ENCODE assay signal across 27 mouse cellular contexts in the genomic region with DNA sequence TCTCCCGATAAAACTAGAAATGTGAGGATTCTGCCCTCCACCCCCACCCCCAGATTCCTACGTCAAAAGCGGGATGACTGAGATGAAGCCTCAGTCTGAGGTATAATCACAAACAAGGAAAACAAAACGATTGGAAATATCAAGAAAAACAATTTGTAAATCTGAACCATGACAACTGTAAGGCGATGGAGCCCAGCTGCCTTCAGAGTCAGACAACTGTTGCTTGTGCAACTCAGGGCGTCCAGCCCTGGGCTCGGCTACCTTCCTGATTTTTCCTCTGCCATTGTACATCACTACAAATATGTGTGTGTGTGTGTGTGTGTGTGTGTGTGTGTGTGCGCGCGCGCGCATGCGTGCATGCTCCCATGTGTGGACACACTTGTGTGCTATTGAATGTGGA. TPM values are rescaled to one million over a fixed set of nuclear protein-coding genes. Genes with fewer than 3 reads are reported as not detected.
DNase-seq lines count a peak whose midpoint lies in the region; ATAC-seq lines count a peak whose summit lies in the region.
"Had no signal": no experiment of that assay in that cellular context is flagged by ENCODE, and none has a peak within 500 bp of the region (broad histone marks: within the 10 kb centered on the region; RNA-seq: fewer than 3 reads in every experiment).

No protein-coding gene starts in this region.

- WGBS in midbrain, embryonic 11.5 days = 88% methylated on average over 13 of the region's 13 CpGs
- WGBS in midbrain, embryonic 13.5 days = 91% methylated on average over 13 of the region's 13 CpGs

- no peak for ATAC-seq in midbrain, embryonic 11.5 days (ENCODE audit: low FRiP score)
- no peak for ATAC-seq in midbrain, embryonic 13.5 days
- ATAC-seq: forebrain, embryonic 15.5 days; Patski had no signal

- H3K4me1 ChIP-seq in midbrain, embryonic 11.5 days (ENCODE audit: control insufficient read depth, insufficient read depth, low read length) = no peaks in the 10 kb centered on the region
- no peaks in the 10 kb centered on the region for H3K4me1 ChIP-seq in midbrain, embryonic 13.5 days (replicated peaks)
- H3K4me1 ChIP-seq: embryonic facial prominence, embryonic 12.5 days; embryonic facial prominence, embryonic 15.5 days; heart, embryonic 10.5 days; heart, embryonic 13.5 days; hindbrain, embryonic 15.5 days had no signal

- H3K4me2 ChIP-seq in midbrain, embryonic 11.5 days = no peak overlapping the region
- H3K4me2 ChIP-seq in midbrain, embryonic 13.5 days (replicated peaks) = no peak overlapping the region
- H3K4me2 ChIP-seq: embryonic facial prominence, embryonic 12.5 days; embryonic facial prominence, embryonic 15.5 days; forebrain, embryonic 15.5 days; heart, embryonic 13.5 days; hindbrain, embryonic 15.5 days had no signal

- DNase-seq in midbrain, embryonic 11.5 days (ENCODE audit: low spot score, missing footprints) = peak; percentile 26
- peak; percentile 60 for DNase-seq in lung, postnatal 14 days
- peak; percentile 43 to 67 for DNase-seq in lung, postnatal 4 days
- no peak for DNase-seq in spleen, postnatal 14 days (ENCODE audit: low spot score in 2 of 2)
- DNase-seq in kidney, postnatal 4 days = no peak
- DNase-seq: adrenal gland, adult 2 months; adrenal gland, postnatal 14 days; B cell, adult 2 months; cerebellum, adult 11 months; cerebellum, adult 2 months; cerebellum, adult 9-11 months; cerebellum, postnatal 25 days; gastrocnemius, postnatal 10 days; gastrocnemius, postnatal 36 days; heart, adult 2 months; heart, postnatal 14 days; heart, postnatal 4 days had no signal

- no peaks in the 10 kb centered on the region for H3K27me3 ChIP-seq in midbrain, embryonic 11.5 days (ENCODE audit: control insufficient read depth, insufficient read depth, low read length)
- no peaks in the 10 kb centered on the region for H3K27me3 ChIP-seq in midbrain, embryonic 13.5 days
- H3K27me3 ChIP-seq: CH12.LX; forebrain, embryonic 15.5 days; hindbrain, embryonic 15.5 days; Patski had no signal

- H3K36me3 ChIP-seq in midbrain, embryonic 11.5 days (ENCODE audit: control insufficient read depth, insufficient read depth, low read length) = no peaks in the 10 kb centered on the region
- no peaks in the 10 kb centered on the region for H3K36me3 ChIP-seq in midbrain, embryonic 13.5 days
- H3K36me3 ChIP-seq: embryonic facial prominence, embryonic 12.5 days; embryonic facial prominence, embryonic 15.5 days; forebrain, embryonic 15.5 days; G1E; heart, embryonic 10.5 days; heart, embryonic 13.5 days; hindbrain, embryonic 15.5 days had no signal

- no peak overlapping the region for H3K4me3 ChIP-seq in midbrain, embryonic 11.5 days (ENCODE audit: low read depth, low read length)
- H3K4me3 ChIP-seq in midbrain, embryonic 13.5 days (replicated peaks) = no peak overlapping the region
- H3K4me3 ChIP-seq: embryonic facial prominence, embryonic 12.5 days; embryonic facial prominence, embryonic 15.5 days; forebrain, embryonic 15.5 days; heart, adult 2 months; heart, embryonic 10.5 days; heart, embryonic 13.5 days; hindbrain, embryonic 15.5 days had no signal

- H3K9me3 ChIP-seq in midbrain, embryonic 11.5 days (ENCODE audit: control insufficient read depth, low read length) = no peaks in the 10 kb centered on the region
- no peaks in the 10 kb centered on the region for H3K9me3 ChIP-seq in midbrain, embryonic 13.5 days
- H3K9me3 ChIP-seq: embryonic facial prominence, embryonic 12.5 days; embryonic facial prominence, embryonic 15.5 days; forebrain, embryonic 15.5 days; G1E; heart, embryonic 10.5 days; heart, embryonic 13.5 days; hindbrain, embryonic 15.5 days had no signal

- H3K27ac ChIP-seq in midbrain, embryonic 11.5 days (ENCODE audit: low read depth, low read length) = no peak overlapping the region
- no peak overlapping the region for H3K27ac ChIP-seq in midbrain, embryonic 13.5 days
- H3K27ac ChIP-seq: embryonic facial prominence, embryonic 12.5 days; embryonic facial prominence, embryonic 15.5 days; forebrain, embryonic 15.5 days; heart, adult 2 months; heart, embryonic 10.5 days; heart, embryonic 13.5 days; hindbrain, embryonic 15.5 days had no signal

- H3K9ac ChIP-seq in midbrain, embryonic 11.5 days (ENCODE audit: low read length) = no peak overlapping the region
- no peak overlapping the region for H3K9ac ChIP-seq in midbrain, embryonic 13.5 days (replicated peaks)
- H3K9ac ChIP-seq: embryonic facial prominence, embryonic 12.5 days; embryonic facial prominence, embryonic 15.5 days; forebrain, embryonic 15.5 days; heart, embryonic 13.5 days; hindbrain, embryonic 15.5 days had no signal

RNA-seq across cellular contexts. Expression of a gene that starts 12.2 kb away (rescaled TPM):
- polyA plus RNA-seq in midbrain, embryonic 11.5 days (2014; fragmentation: Nextera tagmentation; extraction: Ambion mirVana) = 9.9 and 11.0 TPM in 2 replicates
- 8.8 and 12.2 TPM in 2 replicates for polyA plus RNA-seq in midbrain, embryonic 13.5 days (2015; fragmentation: Nextera tagmentation; extraction: Ambion mirVana)

RNA-seq across cellular contexts. Expression of a gene that starts 24.8 kb away (rescaled TPM):
- polyA plus RNA-seq in midbrain, embryonic 11.5 days (2014; fragmentation: Nextera tagmentation; extraction: Ambion mirVana) = 4.0 and 4.7 TPM in 2 replicates
- polyA plus RNA-seq in midbrain, embryonic 13.5 days (2015; fragmentation: Nextera tagmentation; extraction: Ambion mirVana) = 2.9 and 3.0 TPM in 2 replicates
- polyA plus RNA-seq: G1E had no signal

Comparison
In these comparisons a context has a peak if more than half of its experiments do, and no peak if none do; other contexts are left out.
1. DNase-seq: peak in midbrain, embryonic 11.5 days (single experiment), lung, postnatal 14 days (single experiment) and lung, postnatal 4 days (2 of 2); none in spleen, postnatal 14 days (0 of 2) and kidney, postnatal 4 days (0 of 2).